Mouse (Mus musculus) midbrain, embryonic 11.5 days (tissue): ENCODE results near the gene Gm21190. TPM values are rescaled to one million over a fixed set of nuclear protein-coding genes. Genes with fewer than 3 reads are reported as not detected.

Source experiments
- polyA plus RNA-seq: library from polyadenylated mRNA; unstranded; fragments of >200 nt; fragmentation: Nextera tagmentation; extraction: Ambion mirVana; gene quantifications from 2 replicates; pipeline ENCODE4 v1.2.1, GENCODE M21; 2014

Gene Gm21190
- polyA plus RNA-seq, 1 experiment from 2014 or later: not detected

Other genes starting within 250 kb of the Gm21190 start
- not detected in 2 replicates for gene Gm21149, start 52.7 kb downstream of the Gm21190 start, polyA plus RNA-seq
- gene Gm21083, start 48.1 kb upstream of the Gm21190 start, polyA plus RNA-seq: not detected in 2 replicates
- gene Speer4d, start 89.8 kb upstream of the Gm21190 start, polyA plus RNA-seq: not detected in 2 replicates
- not detected in 2 replicates for gene 4930572O03Rik, start 127.8 kb upstream of the Gm21190 start, polyA plus RNA-seq
- not detected in 2 replicates for gene Speer4c, start 185.0 kb upstream of the Gm21190 start, polyA plus RNA-seq